Mouse (Mus musculus): ENCODE measurements at regions not wholly inside any gene's neighbourhood (a gene's known extent, or its start where the extent isn't known, plus 50 kb on each side); places are given as distances from the start of the nearest gene placed in this dataset.

GRCm38 (mm10) chr8:4417141-4417540, 75.7 kb upstream of the Cers4 start:
- no peaks in the 10 kb centered on the region for H3K9me3 ChIP-seq (replicated peaks; ENCODE audit: insufficient read depth, low read length)
- H3K36me3 ChIP-seq (ENCODE audit: control insufficient read depth in 1 of 2, insufficient read depth in 2 of 2, low read length in 2 of 2) = no peaks in the 10 kb centered on the region
- no peaks in the 10 kb centered on the region for H3K79me2 ChIP-seq (ENCODE audit: control insufficient read depth, insufficient read depth, low read length, poor library complexity)
- no peak for DNase-seq (ENCODE audit: low read depth, low spot score)
- no peaks in the 10 kb centered on the region for H3K4me1 ChIP-seq (ENCODE audit: control insufficient read depth in 1 of 2, insufficient read depth in 2 of 2, low read length in 2 of 2)
- no peak overlapping the region for H3K9ac ChIP-seq (ENCODE audit: control insufficient read depth, low read depth, low read length, poor library complexity, severe bottlenecking)
- H3K27me3 ChIP-seq (ENCODE audit: control insufficient read depth in 1 of 2, insufficient read depth in 2 of 2, low read length in 2 of 2) = no peaks in the 10 kb centered on the region
- no peak for TF ChIP-seq BHLHE40 (IDR thresholded peaks at IDR 0.05; ENCODE audit: borderline replicate concordance, low read depth, low read length)
- TF ChIP-seq NRF1 (IDR thresholded peaks at IDR 0.05; ENCODE audit: insufficient read depth, low read depth, low read length, poor library complexity, severe bottlenecking) = no peak
- TF ChIP-seq ETS1 (IDR thresholded peaks at IDR 0.05; ENCODE audit: low read depth, low read length) = no peak
- no peak for TF ChIP-seq MEF2A (IDR thresholded peaks at IDR 0.05; ENCODE audit: extremely low read depth, insufficient replicate concordance, low read depth, low read length, poor library complexity, severe bottlenecking)
- TF ChIP-seq NELFE (IDR thresholded peaks at IDR 0.05; ENCODE audit: low read depth, low read length) = no peak
- no peak for TF ChIP-seq SMC3 (IDR thresholded peaks at IDR 0.05; ENCODE audit: low read depth, low read length)
- TF ChIP-seq HCFC1 (IDR thresholded peaks at IDR 0.05; ENCODE audit: low read depth, low read length) = no peak
- no peak for TF ChIP-seq ZNF384 (IDR thresholded peaks at IDR 0.05; ENCODE audit: low read depth, low read length)
- no peak for TF ChIP-seq UBTF (IDR thresholded peaks at IDR 0.05; ENCODE audit: borderline replicate concordance, insufficient read depth, low read depth, low read length)
- TF ChIP-seq MAFK (IDR thresholded peaks at IDR 0.05; ENCODE audit: borderline replicate concordance, low read depth, low read length) = no peak
- no peak for TF ChIP-seq ZKSCAN1 (IDR thresholded peaks at IDR 0.05; ENCODE audit: low read depth, low read length)
- H3K4me3 ChIP-seq (ENCODE audit: control insufficient read depth in 1 of 2, insufficient read depth in 1 of 2, low read depth in 2 of 2, low read length in 2 of 2) = no peak overlapping the region
- H3K27ac ChIP-seq (ENCODE audit: control insufficient read depth, low read depth, low read length) = no peak overlapping the region

- TF ChIP-seq POLR2AphosphoS5 (IDR thresholded peaks at IDR 0.05; ENCODE audit: borderline replicate concordance, low read depth, low read length) = no peak
- H3K4me3 ChIP-seq (ENCODE audit: control insufficient read depth in 1 of 2, insufficient read depth in 1 of 2, low read depth in 2 of 2, low read length in 2 of 2) = no peak overlapping the region
- H3K4me1 ChIP-seq (ENCODE audit: control insufficient read depth in 1 of 2, insufficient read depth in 2 of 2, low read length in 2 of 2) = no peaks in the 10 kb centered on the region
- H3K36me3 ChIP-seq (ENCODE audit: control insufficient read depth in 1 of 2, insufficient read depth in 2 of 2, low read length in 2 of 2) = no peaks in the 10 kb centered on the region
- no peaks in the 10 kb centered on the region for H3K79me2 ChIP-seq (ENCODE audit: control insufficient read depth, insufficient read depth, low read length, poor library complexity)
- H3K27ac ChIP-seq (ENCODE audit: control insufficient read depth, low read depth, low read length) = no peak overlapping the region
- no peak overlapping the region for H3K9ac ChIP-seq (ENCODE audit: control insufficient read depth, low read depth, low read length, poor library complexity, severe bottlenecking)
- H3K9me3 ChIP-seq (replicated peaks; ENCODE audit: insufficient read depth, low read length) = no peaks in the 10 kb centered on the region
- DNase-seq (ENCODE audit: low read depth, low spot score) = no peak
- H3K27me3 ChIP-seq (ENCODE audit: control insufficient read depth in 1 of 2, insufficient read depth in 2 of 2, low read length in 2 of 2) = no peaks in the 10 kb centered on the region
These were observed 59.7 kb upstream of the Cers4 start for GRCm38 (mm10) chr8:4433161-4433560.

- no peak overlapping the region for H3K27ac ChIP-seq (ENCODE audit: control insufficient read depth, low read depth, low read length)
- no peaks in the 10 kb centered on the region for H3K27me3 ChIP-seq (ENCODE audit: control insufficient read depth in 1 of 2, insufficient read depth in 2 of 2, low read length in 2 of 2)
- no peak for DNase-seq (ENCODE audit: low read depth, low spot score)
- no peaks in the 10 kb centered on the region for H3K9me3 ChIP-seq (replicated peaks; ENCODE audit: insufficient read depth, low read length)
- no peak overlapping the region for H3K4me3 ChIP-seq (ENCODE audit: control insufficient read depth in 1 of 2, insufficient read depth in 1 of 2, low read depth in 2 of 2, low read length in 2 of 2)
- TF ChIP-seq ZKSCAN1 (IDR thresholded peaks at IDR 0.05; ENCODE audit: low read depth, low read length) (no peak), ELF1 (IDR thresholded peaks at IDR 0.05; ENCODE audit: low read depth, low read length) (no peak), BHLHE40 (IDR thresholded peaks at IDR 0.05; ENCODE audit: borderline replicate concordance, low read depth, low read length) (no peak), ZMIZ1 (IDR thresholded peaks at IDR 0.05; ENCODE audit: low read depth, low read length) (no peak), ETS1 (IDR thresholded peaks at IDR 0.05; ENCODE audit: low read depth, low read length) (no peak)
- H3K36me3 ChIP-seq (ENCODE audit: control insufficient read depth in 1 of 2, insufficient read depth in 2 of 2, low read length in 2 of 2) = no peaks in the 10 kb centered on the region
- H3K9ac ChIP-seq (ENCODE audit: control insufficient read depth, low read depth, low read length, poor library complexity, severe bottlenecking) = no peak overlapping the region
- H3K79me2 ChIP-seq (ENCODE audit: control insufficient read depth, insufficient read depth, low read length, poor library complexity) = no peaks in the 10 kb centered on the region
- H3K4me1 ChIP-seq (ENCODE audit: control insufficient read depth in 1 of 2, insufficient read depth in 2 of 2, low read length in 2 of 2) = no peaks in the 10 kb centered on the region
These were observed 56.3 kb upstream of the Cers4 start for GRCm38 (mm10) chr8:4436546-4436945.
